Mouse (Mus musculus) right cerebral cortex, postnatal 4 days (tissue): ENCODE measurements at regions not wholly inside any gene's neighbourhood (a gene's known extent, or its start where the extent isn't known, plus 50 kb on each side); places are given as distances from the start of the nearest gene placed in this dataset.

ENCODE experiments used
- DNase-seq: peaks from one replicate; pipeline ENCODE4 v3.0.0-alpha.2; 2022

GRCm38 (mm10) chr8:102575523-102575922, 209.9 kb downstream of the Cdh11 start:
- no peak for DNase-seq

DNA sequence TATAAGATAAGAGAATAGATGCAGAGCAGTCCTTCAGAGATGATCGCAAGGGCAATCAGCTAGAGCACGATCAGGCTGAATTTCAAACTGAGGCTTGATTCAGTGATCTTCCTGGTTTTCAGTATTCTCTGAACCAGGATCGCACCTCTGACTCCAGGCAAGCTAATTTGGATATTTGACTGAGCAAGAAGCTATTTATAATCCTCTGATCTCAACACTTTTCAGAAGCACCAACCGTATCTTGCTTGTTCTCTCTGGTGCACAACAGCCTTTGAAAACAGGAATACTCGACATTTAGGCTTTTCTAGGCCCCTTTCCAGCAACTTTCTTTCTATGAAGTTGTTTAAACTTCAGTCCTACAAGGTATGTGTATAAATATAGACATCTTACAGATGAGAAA, 217.7 kb downstream of the Cdh11 start:
- DNase-seq = no peak

DNA sequence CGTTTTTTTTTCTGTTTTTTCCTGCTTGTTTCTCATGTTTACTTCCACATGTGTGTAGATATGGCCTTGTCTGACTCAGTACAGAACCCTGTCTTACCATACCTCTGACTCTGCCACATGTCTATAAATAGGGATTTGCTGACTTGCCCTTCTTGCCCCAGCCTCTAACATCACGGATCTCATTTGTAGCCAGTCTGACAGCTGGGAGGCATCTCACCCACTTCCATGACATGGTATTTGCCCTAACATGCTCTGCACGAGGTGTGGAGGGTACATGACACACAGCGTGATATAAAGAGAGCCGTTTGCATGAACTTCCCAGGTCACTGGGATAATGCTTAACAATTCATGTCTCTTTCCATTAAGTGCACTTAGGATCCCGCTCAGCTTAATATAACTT, 231.2 kb downstream of the Cdh11 start:
- no peak for DNase-seq

DNA sequence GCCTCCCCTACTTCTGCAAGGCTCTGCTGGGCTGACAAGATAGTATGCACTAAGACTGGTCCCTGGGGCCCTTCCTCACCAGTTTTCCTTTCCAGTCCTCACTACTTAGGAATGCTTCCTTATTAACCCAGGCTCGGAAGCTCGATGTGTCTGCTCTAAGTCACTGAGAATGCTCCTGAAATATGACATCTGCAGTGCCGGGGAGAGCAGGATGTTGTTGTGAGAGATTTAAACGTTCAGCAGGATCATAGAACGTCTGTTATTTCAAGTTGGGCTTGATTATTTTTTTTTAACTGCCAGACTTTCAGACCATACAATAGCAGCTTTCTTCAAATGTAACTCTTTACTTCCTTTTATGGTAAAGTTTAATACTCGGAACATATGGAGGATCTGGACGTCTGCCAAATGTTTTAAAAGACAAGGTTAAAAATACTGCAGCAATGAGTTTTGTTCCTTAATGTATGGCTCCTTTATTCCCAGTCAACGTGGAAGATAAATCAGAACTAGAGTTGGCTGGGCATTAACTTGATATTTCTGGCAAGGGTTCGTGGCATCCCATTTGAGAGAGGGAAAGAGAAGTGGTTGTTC, 232.0 kb downstream of the Cdh11 start:
- DNase-seq = peak; percentile 3

GRCm38 (mm10) chr8:102538886-102539285, 246.6 kb downstream of the Cdh11 start:
- DNase-seq = no peak

- DNase-seq = no peak
These were observed 247.4 kb downstream of the Cdh11 start for GRCm38 (mm10) chr8:102538068-102538467.

DNA sequence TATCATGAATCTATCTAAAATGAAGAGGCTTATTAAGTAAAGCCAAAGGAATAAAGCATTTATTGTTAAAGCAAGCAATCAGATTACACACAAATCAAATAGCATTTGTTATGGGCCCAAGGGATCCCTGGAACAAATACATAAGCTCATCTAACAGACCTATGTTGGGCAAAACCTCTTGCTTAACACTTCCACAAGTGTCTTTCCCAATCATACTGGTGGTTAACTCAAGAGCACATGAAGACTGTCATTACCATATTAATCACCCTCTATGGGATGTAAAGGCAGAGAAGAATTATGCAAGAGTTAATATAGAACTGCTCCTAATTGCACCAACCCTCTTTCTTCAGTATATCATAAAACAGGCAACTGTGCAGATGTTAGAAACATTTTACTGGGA, 267.0 kb downstream of the Cdh11 start:
- no peak for DNase-seq

- DNase-seq = no peak
These were observed 269.7 kb downstream of the Cdh11 start for GRCm38 (mm10) chr8:102515748-102516147.

GRCm38 (mm10) chr8:102514805-102515424, 270.5 kb downstream of the Cdh11 start:
- no peak for DNase-seq

DNA sequence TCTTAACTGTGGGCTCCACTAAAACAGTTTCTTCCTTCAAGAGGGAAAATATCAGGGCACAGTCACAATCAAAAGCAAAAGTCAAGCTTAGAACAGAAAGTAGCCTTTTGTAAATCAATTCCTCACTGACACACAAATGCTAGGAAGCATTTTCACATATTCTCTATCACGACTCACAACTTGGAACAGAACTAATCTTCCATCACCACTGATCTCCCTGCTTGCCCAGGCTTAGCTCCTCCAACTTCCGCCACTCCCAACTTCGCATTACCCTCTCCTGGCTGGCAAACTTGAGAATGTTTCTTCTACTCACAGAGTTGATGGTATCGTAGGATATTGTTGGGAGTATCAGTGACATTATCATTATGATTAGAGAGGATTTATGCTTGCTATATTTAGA, 284.7 kb downstream of the Cdh11 start:
- DNase-seq = no peak

GRCm38 (mm10) chr8:102500202-102500601, 285.2 kb downstream of the Cdh11 start:
- no peak for DNase-seq

GRCm38 (mm10) chr8:102499091-102499490, 286.4 kb downstream of the Cdh11 start:
- DNase-seq = no peak

GRCm38 (mm10) chr8:102497160-102497559, 288.3 kb downstream of the Cdh11 start:
- no peak for DNase-seq

- no peak for DNase-seq
These were observed 288.7 kb downstream of the Cdh11 start for GRCm38 (mm10) chr8:102496698-102497097.

DNA sequence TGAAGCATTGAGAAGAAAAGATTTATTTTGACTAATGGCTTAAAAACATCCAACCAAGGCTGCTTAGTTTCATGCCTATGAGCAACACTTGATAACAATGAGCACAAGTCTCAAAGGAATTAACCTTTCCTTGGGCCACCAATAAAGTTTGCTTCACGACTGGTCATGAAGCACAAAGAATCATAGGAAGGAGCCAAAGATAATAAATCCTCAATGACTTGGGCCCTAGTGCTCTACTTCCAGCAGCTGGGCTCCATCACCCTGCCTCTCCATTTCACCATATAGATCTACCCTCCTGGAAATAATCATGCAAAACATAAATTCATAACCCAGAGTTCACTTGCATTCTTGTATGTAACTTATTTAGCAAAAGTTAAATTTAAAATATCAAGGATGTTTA, 289.4 kb downstream of the Cdh11 start:
- DNase-seq = no peak

GRCm38 (mm10) chr8:102491015-102491414, 294.4 kb downstream of the Cdh11 start:
- DNase-seq = no peak

GRCm38 (mm10) chr8:102488284-102488683, 297.2 kb downstream of the Cdh11 start:
- no peak for DNase-seq

GRCm38 (mm10) chr8:102487796-102488195, 297.6 kb downstream of the Cdh11 start:
- DNase-seq = no peak

DNA sequence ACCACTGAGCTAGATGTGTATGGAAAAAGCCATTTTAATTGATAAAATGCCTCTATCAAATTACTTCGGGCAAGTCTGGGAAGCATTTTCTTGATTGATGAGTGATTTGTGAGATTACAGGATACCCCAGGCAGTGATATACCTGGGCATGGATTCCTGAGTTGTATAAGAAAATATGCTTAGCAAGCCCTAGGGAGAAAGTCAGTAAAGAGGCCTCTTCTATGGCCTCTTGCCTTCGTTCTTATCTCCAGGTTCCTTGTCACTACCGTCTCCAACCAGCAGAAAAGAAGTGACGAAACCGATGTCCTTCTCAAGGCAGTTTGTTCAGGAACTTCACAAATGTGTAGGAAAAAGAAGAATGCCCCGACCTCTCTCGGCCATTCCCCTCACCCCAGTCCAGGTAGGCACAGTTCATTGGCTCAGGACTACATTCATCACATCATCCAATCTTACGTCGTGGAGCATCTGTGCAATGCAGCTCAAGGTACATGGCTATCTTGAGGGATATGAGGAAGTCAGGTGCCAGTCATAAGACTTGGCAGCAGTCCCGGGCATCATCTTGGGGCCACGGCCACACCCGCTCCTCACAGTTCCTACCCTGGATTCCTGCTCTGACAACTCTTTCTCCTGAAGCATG, 310.2 kb downstream of the Cdh11 start:
- DNase-seq = no peak

- DNase-seq = no peak
These were observed 311.2 kb downstream of the Cdh11 start for GRCm38 (mm10) chr8:102474192-102474591.

DNA sequence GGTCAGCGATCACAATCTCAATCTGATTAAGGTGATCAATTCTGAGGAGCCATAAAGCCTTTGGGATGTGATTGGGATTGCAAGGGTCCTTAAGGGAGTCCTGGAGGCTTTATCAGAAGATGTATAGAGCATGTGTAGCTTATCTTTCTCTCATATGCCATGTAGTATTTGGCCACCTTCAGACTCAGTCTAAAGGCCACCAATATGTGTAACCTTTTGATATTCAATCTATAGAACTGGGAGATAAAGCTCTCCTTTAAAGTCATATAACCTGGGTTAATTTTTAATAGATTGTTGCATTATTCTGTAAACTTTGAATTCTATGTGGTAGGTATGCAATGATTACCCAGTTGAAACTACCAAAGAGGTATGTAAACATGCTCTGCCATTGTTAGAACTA, 314.1 kb downstream of the Cdh11 start:
- DNase-seq = no peak

- DNase-seq = no peak
These were observed 322.8 kb downstream of the Cdh11 start for GRCm38 (mm10) chr8:102462601-102463000.

- no peak for DNase-seq
These were observed 342.4 kb downstream of the Cdh11 start for GRCm38 (mm10) chr8:102443006-102443405.

DNA sequence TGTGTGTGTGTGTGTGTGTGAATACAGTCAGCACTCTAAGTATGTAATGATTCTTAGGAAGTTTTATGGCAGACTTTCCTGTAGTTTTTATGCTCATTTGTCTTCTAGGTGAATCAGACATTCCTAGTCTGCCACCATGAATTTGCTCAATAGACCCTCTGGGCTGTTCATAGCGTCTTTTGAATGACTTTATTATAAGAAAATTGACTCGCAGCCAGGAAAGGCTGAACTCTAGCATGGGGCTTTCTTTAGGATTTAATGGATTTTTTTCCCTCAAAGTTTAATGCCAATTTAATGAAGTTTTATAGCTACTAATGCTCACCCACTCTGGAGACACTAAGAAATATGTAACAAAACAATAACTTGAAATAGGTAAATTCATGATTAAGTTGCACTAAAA, 363.6 kb downstream of the Cdh11 start:
- DNase-seq = no peak

DNA sequence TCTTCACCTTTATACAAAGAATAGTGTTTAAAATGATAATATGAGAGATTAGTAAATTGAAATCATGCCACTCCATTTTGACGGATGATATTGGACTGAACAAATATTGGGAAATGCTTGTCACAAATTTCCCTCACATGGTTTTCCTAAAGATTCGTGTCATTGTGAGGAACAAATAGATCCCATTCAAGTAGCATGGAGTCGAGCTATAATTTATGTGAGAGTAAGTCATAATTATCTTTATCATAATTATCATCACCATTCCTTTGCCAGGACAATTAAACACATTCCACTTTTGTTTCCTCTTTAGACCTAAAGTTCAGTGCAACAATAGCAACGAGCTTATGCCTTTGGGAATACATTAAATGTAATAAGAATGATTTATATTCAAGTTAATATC, 370.5 kb downstream of the Cdh11 start:
- no peak for DNase-seq
